ENCODE assay signal across 26 mouse cellular contexts in the genomic region with DNA sequence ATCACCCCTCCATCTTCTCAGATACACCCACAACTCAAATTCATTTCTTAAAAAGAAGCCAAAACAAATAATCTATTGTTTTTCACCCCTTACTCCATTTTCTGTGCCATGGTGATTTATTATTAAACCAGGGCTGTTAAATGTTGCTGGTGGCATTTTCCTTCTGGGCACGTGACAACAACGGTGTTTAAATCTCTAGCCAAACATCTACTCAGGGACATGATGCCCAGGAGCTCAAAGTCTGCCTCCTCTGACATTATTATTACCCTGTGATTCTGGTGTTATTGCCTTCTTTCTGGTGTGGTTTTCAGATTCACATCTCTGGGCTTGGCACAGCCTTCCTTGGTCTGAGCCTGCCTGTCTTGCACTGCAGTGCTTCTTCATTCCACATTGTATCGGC.
"Had no signal": no experiment of that assay in that cellular context is flagged by ENCODE, and none has a peak within 500 bp of the region (broad histone marks: within the 10 kb centered on the region; RNA-seq: fewer than 3 reads in every experiment).

No protein-coding gene starts in this region.

- H3K9me3 ChIP-seq: heart, embryonic 10.5 days; heart, embryonic 12.5 days; hindbrain, embryonic 10.5 days; hindbrain, embryonic 12.5 days; intestine, embryonic 15.5 days; kidney, embryonic 15.5 days; limb, embryonic 10.5 days; limb, embryonic 12.5 days; liver, embryonic 13.5 days; liver, embryonic 15.5 days had no signal

- H3K27me3 ChIP-seq: hindbrain, embryonic 12.5 days; intestine, embryonic 15.5 days; kidney, embryonic 15.5 days had no signal

- H3K27ac ChIP-seq: gastrocnemius, adult 2 months; heart, embryonic 10.5 days; hindbrain, embryonic 10.5 days; hindbrain, embryonic 12.5 days; hindbrain, embryonic 14.5 days; intestine, embryonic 15.5 days; kidney, embryonic 15.5 days; layer of hippocampus, adult 2 months; left cerebral cortex, adult 2 months; limb, embryonic 10.5 days; limb, embryonic 12.5 days; liver, embryonic 13.5 days; liver, embryonic 15.5 days had no signal

- H3K36me3 ChIP-seq: heart, embryonic 10.5 days; heart, embryonic 12.5 days; hindbrain, embryonic 10.5 days; hindbrain, embryonic 12.5 days; intestine, embryonic 15.5 days; kidney, embryonic 15.5 days; limb, embryonic 10.5 days; limb, embryonic 12.5 days; liver, embryonic 13.5 days; liver, embryonic 15.5 days had no signal

- DNase-seq: gastrocnemius, adult 2 months; gastrocnemius, postnatal 10 days; gastrocnemius, postnatal 25 days; heart, adult 18-20 months; heart, postnatal 10 days; heart, postnatal 4 days; kidney, postnatal 14 days; liver; liver, embryonic 13.5 days; liver, postnatal 0 days had no signal

- H3K4me2 ChIP-seq: heart, embryonic 12.5 days; hindbrain, embryonic 12.5 days; hindbrain, embryonic 14.5 days; intestine, embryonic 15.5 days; kidney, embryonic 15.5 days; limb, embryonic 12.5 days; liver, embryonic 11.5 days; liver, embryonic 13.5 days; liver, embryonic 15.5 days had no signal

- H3K4me3 ChIP-seq: gastrocnemius, adult 2 months; heart, embryonic 10.5 days; heart, embryonic 12.5 days; hindbrain, embryonic 10.5 days; hindbrain, embryonic 12.5 days; intestine, embryonic 15.5 days; kidney, embryonic 15.5 days; layer of hippocampus, adult 2 months; left cerebral cortex, adult 2 months; limb, embryonic 10.5 days; limb, embryonic 12.5 days; liver, embryonic 13.5 days; liver, embryonic 15.5 days had no signal

- H3K4me1 ChIP-seq: hindbrain, embryonic 10.5 days; intestine, embryonic 15.5 days; liver, embryonic 13.5 days; liver, embryonic 15.5 days had no signal

- H3K9ac ChIP-seq: heart, embryonic 12.5 days; hindbrain, embryonic 12.5 days; hindbrain, embryonic 14.5 days; intestine, embryonic 15.5 days; kidney, embryonic 15.5 days; limb, embryonic 12.5 days; liver, embryonic 13.5 days; liver, embryonic 15.5 days; liver, postnatal 0 days had no signal

- ATAC-seq: hindbrain, embryonic 16.5 days; inflammation-experienced regulatory T-cells, adult 6 months; intestine, embryonic 15.5 days; intestine, postnatal 0 days; liver, postnatal 0 days had no signal
